In genomic region chr19:31921852-31922251, GRCm38 (mm10) we compare ENCODE assay signal across 15 mouse cellular contexts. TPM values are rescaled to one million over a fixed set of nuclear protein-coding genes. Genes with fewer than 3 reads are reported as not detected.
DNase-seq lines count a peak whose midpoint lies in the region; ATAC-seq lines count a peak whose summit lies in the region.
"Had no signal": no experiment of that assay in that cellular context is flagged by ENCODE, and none has a peak within 500 bp of the region (broad histone marks: within the 10 kb centered on the region; RNA-seq: fewer than 3 reads in every experiment).

No protein-coding gene starts in this region.

- H3K4me3 ChIP-seq in hindbrain, embryonic 11.5 days (ENCODE audit: low read depth, low read length) = no peak overlapping the region
- no peak overlapping the region for H3K4me3 ChIP-seq in hindbrain, embryonic 12.5 days
- H3K4me3 ChIP-seq: layer of hippocampus, adult 2 months; midbrain, embryonic 15.5 days had no signal

- 49% methylated on average over 5 of the region's 5 CpGs for WGBS in hindbrain, embryonic 11.5 days
- 39% methylated on average over 5 of the region's 5 CpGs for WGBS in hindbrain, embryonic 12.5 days

- no peak overlapping the region for H3K27ac ChIP-seq in hindbrain, embryonic 11.5 days (ENCODE audit: low read depth, low read length)
- no peak overlapping the region for H3K27ac ChIP-seq in hindbrain, embryonic 12.5 days
- H3K27ac ChIP-seq: layer of hippocampus, adult 2 months; macrophage; midbrain, embryonic 15.5 days had no signal

- no peak overlapping the region for H3K9ac ChIP-seq in hindbrain, embryonic 11.5 days (ENCODE audit: low read depth, low read length)
- no peak overlapping the region for H3K9ac ChIP-seq in hindbrain, embryonic 12.5 days
- H3K9ac ChIP-seq: midbrain, embryonic 15.5 days had no signal

- H3K9me3 ChIP-seq in hindbrain, embryonic 11.5 days (ENCODE audit: control insufficient read depth, low read length) = no peaks in the 10 kb centered on the region
- H3K9me3 ChIP-seq in hindbrain, embryonic 12.5 days (replicated peaks) = no peaks in the 10 kb centered on the region
- H3K9me3 ChIP-seq: midbrain, embryonic 15.5 days had no signal

- no peaks in the 10 kb centered on the region for H3K4me1 ChIP-seq in hindbrain, embryonic 11.5 days (replicated peaks; ENCODE audit: control insufficient read depth, insufficient read depth, low read length)
- no peaks in the 10 kb centered on the region for H3K4me1 ChIP-seq in hindbrain, embryonic 12.5 days
- H3K4me1 ChIP-seq: midbrain, embryonic 15.5 days had no signal

- no peak overlapping the region for H3K4me2 ChIP-seq in hindbrain, embryonic 11.5 days (replicated peaks; ENCODE audit: low read depth, low read length)
- no peak overlapping the region for H3K4me2 ChIP-seq in hindbrain, embryonic 12.5 days (replicated peaks)
- H3K4me2 ChIP-seq: midbrain, embryonic 15.5 days had no signal

- ATAC-seq in hindbrain, embryonic 11.5 days (ENCODE audit: low FRiP score) = peak; percentile 47
- ATAC-seq in hindbrain, embryonic 12.5 days (ENCODE audit: low FRiP score) = no peak
- ATAC-seq: inflammation-experienced regulatory T-cells, adult 6 months; midbrain, embryonic 15.5 days had no signal

- DNase-seq in hindbrain, embryonic 11.5 days (ENCODE audit: low spot score) = no peak
- DNase-seq in right cerebral cortex, postnatal 36 days (ENCODE audit: low spot score in 2 of 2) = peak; percentile 5 to 6
- no peak for DNase-seq in right cerebral cortex, postnatal 4 days
- peak; percentile 15 to 57 for DNase-seq in frontal cortex, adult 2 months (ENCODE audit: extremely low spot score in 1 of 2, low spot score in 1 of 2)
- DNase-seq in kidney, adult 8-10 months = no peak
- DNase-seq in lung, postnatal 14 days = no peak
- DNase-seq: cerebellum, postnatal 10 days; gastrocnemius, postnatal 14 days; heart, postnatal 14 days; thymus, adult 18-20 months had no signal

- no peaks in the 10 kb centered on the region for H3K27me3 ChIP-seq in hindbrain, embryonic 11.5 days (ENCODE audit: control insufficient read depth, insufficient read depth, low read length)
- H3K27me3 ChIP-seq in hindbrain, embryonic 12.5 days = no peaks in the 10 kb centered on the region
- H3K27me3 ChIP-seq: midbrain, embryonic 15.5 days had no signal

- H3K36me3 ChIP-seq in hindbrain, embryonic 11.5 days (ENCODE audit: control insufficient read depth, insufficient read depth, low read length) = no peaks in the 10 kb centered on the region
- H3K36me3 ChIP-seq in hindbrain, embryonic 12.5 days = no peaks in the 10 kb centered on the region
- H3K36me3 ChIP-seq: midbrain, embryonic 15.5 days had no signal

RNA-seq across cellular contexts. Expression of gene A1cf, which starts 53.3 kb away (rescaled TPM):
- not detected in 2 replicates for polyA plus RNA-seq in hindbrain, embryonic 11.5 days (2014; fragmentation: Nextera tagmentation; extraction: Ambion mirVana)
- polyA plus RNA-seq in hindbrain, embryonic 12.5 days (2016; fragmentation: Nextera tagmentation; extraction: Ambion mirVana) = not detected in 2 replicates
- not detected in 2 replicates for polyA plus RNA-seq in frontal cortex, adult 2 months (2012; rRNA removed)
- polyA plus RNA-seq: inflammation-experienced regulatory T-cells, adult 6 months; macrophage; midbrain, embryonic 15.5 days had no signal

Comparison
In these comparisons a context has a peak if more than half of its experiments do, and no peak if none do; other contexts are left out.
1. DNase-seq: peak in right cerebral cortex, postnatal 36 days (2 of 2) and frontal cortex, adult 2 months (2 of 2); none in hindbrain, embryonic 11.5 days (single experiment), right cerebral cortex, postnatal 4 days (single experiment), kidney, adult 8-10 months (0 of 2) and lung, postnatal 14 days (single experiment).